9 mouse cellular contexts compared by ENCODE assay signal in genomic region chr2:32549764-32550163, GRCm38 (mm10). TPM values are rescaled to one million over a fixed set of nuclear protein-coding genes. Genes with fewer than 3 reads are reported as not detected.
DNase-seq lines count a peak whose midpoint lies in the region; ATAC-seq lines count a peak whose summit lies in the region.
"Had no signal": no experiment of that assay in that cellular context is flagged by ENCODE, and none has a peak within 500 bp of the region (broad histone marks: within the 10 kb centered on the region; RNA-seq: fewer than 3 reads in every experiment).

No protein-coding gene starts in this region.

- peak; percentile 55 for DNase-seq in kidney, postnatal 10 days
- no peak for DNase-seq in kidney, adult 9 months
- DNase-seq in embryonic facial prominence, embryonic 10.5 days (ENCODE audit: low spot score), result peak; percentile 56
- peak; percentile 40 to 77 for DNase-seq in lung, postnatal 4 days
- no peak for DNase-seq in thymus, postnatal 14 days
- no peak for DNase-seq in embryo, embryonic 10.5 days (ENCODE audit: low spot score)
- DNase-seq: left cerebral cortex, postnatal 4 days had no signal

- peaks cover 46% of the 10 kb centered on the region for H3K4me1 ChIP-seq in embryonic facial prominence, embryonic 10.5 days
- H3K4me1 ChIP-seq in heart, embryonic 15.5 days (replicated peaks), result peaks cover 38% of the 10 kb centered on the region

- peak; percentile 61; the same call in 1 of the 2 replicates for ATAC-seq in heart, embryonic 15.5 days (replicated peaks; ENCODE audit: insufficient number of reproducible peaks, insufficient read depth, low FRiP score, low read depth)
- ATAC-seq in erythroblast, adult 5-6 weeks (replicated peaks; ENCODE audit: low FRiP score, poor library complexity, severe bottlenecking), result no peak

- no peak overlapping the region for H3K4me3 ChIP-seq in embryonic facial prominence, embryonic 10.5 days
- H3K4me3 ChIP-seq in heart, embryonic 15.5 days, result no peak overlapping the region

- no peak overlapping the region for H3K9ac ChIP-seq in heart, embryonic 15.5 days

- H3K9me3 ChIP-seq in embryonic facial prominence, embryonic 10.5 days, result no peaks in the 10 kb centered on the region
- H3K9me3 ChIP-seq in heart, embryonic 15.5 days (replicated peaks), result no peaks in the 10 kb centered on the region

- H3K36me3 ChIP-seq in embryonic facial prominence, embryonic 10.5 days (replicated peaks), result peaks cover 66% of the 10 kb centered on the region
- H3K36me3 ChIP-seq in heart, embryonic 15.5 days, result no peaks in the 10 kb centered on the region

- no peaks in the 10 kb centered on the region for H3K27me3 ChIP-seq in embryonic facial prominence, embryonic 10.5 days (replicated peaks; ENCODE audit: low read depth, poor library complexity, severe bottlenecking)
- H3K27me3 ChIP-seq in heart, embryonic 15.5 days, result no peaks in the 10 kb centered on the region

- WGBS in embryonic facial prominence, embryonic 10.5 days, result 43% methylated on average over 6 of the region's 6 CpGs
- 39% methylated on average over 6 of the region's 6 CpGs for WGBS in heart, embryonic 15.5 days

- H3K4me2 ChIP-seq in heart, embryonic 15.5 days, result no peak overlapping the region

- H3K27ac ChIP-seq in embryonic facial prominence, embryonic 10.5 days (replicated peaks), result peak overlapping the region; percentile 71
- no peak overlapping the region for H3K27ac ChIP-seq in heart, embryonic 15.5 days

RNA-seq across cellular contexts. Expression of gene Fam102a, which starts 14.6 kb away (rescaled TPM):
- polyA plus RNA-seq in embryonic facial prominence, embryonic 10.5 days (2016; fragmentation: Nextera tagmentation; extraction: Ambion mirVana), result 11.8 and 12.3 TPM in 2 replicates
- 4.8 and 8.6 TPM in 2 replicates for polyA plus RNA-seq in heart, embryonic 15.5 days (2015; fragmentation: Nextera tagmentation; extraction: Ambion mirVana)
- 1.2 and 2.7 TPM in 2 replicates for total RNA-seq in erythroblast, adult 5-6 weeks (2015; ENCODE audit: low replicate concordance)
- total RNA-seq in erythroblast, adult 5-6 weeks (2017; ENCODE audit: low replicate concordance), result 0.28 and 6.5 TPM in 2 replicates

RNA-seq across cellular contexts. Expression of gene Dpm2, which starts 20.9 kb away (rescaled TPM):
- 109 and 111 TPM in 2 replicates for polyA plus RNA-seq in embryonic facial prominence, embryonic 10.5 days (2016; fragmentation: Nextera tagmentation; extraction: Ambion mirVana)
- polyA plus RNA-seq in heart, embryonic 15.5 days (2015; fragmentation: Nextera tagmentation; extraction: Ambion mirVana), result 62.0 and 71.0 TPM in 2 replicates
- 26.9 and 41.0 TPM in 2 replicates for total RNA-seq in erythroblast, adult 5-6 weeks (2015; ENCODE audit: low replicate concordance)
- total RNA-seq in erythroblast, adult 5-6 weeks (2017; ENCODE audit: low replicate concordance), result 8.6 and 18.2 TPM in 2 replicates

RNA-seq across cellular contexts. Expression of gene Pip5kl1, which starts 24.8 kb away (rescaled TPM):
- polyA plus RNA-seq in embryonic facial prominence, embryonic 10.5 days (2016; fragmentation: Nextera tagmentation; extraction: Ambion mirVana), result 2.0 and 2.1 TPM in 2 replicates
- polyA plus RNA-seq in heart, embryonic 15.5 days (2015; fragmentation: Nextera tagmentation; extraction: Ambion mirVana), result 0.23 TPM in 1 of 2 replicates, not detected in the other
- total RNA-seq in erythroblast, adult 5-6 weeks (2015; ENCODE audit: low replicate concordance), result not detected in 2 replicates
- 1.9 TPM in 1 of 2 replicates, not detected in the other for total RNA-seq in erythroblast, adult 5-6 weeks (2017; ENCODE audit: low replicate concordance)

RNA-seq across cellular contexts. Expression of gene 9430097D07Rik, which starts 25.7 kb away (rescaled TPM):
- 0.11 TPM in 2 replicates for polyA plus RNA-seq in embryonic facial prominence, embryonic 10.5 days (2016; fragmentation: Nextera tagmentation; extraction: Ambion mirVana)
- polyA plus RNA-seq in heart, embryonic 15.5 days (2015; fragmentation: Nextera tagmentation; extraction: Ambion mirVana), result 0.08 TPM in 1 of 2 replicates, not detected in the other
- not detected in 2 replicates for total RNA-seq in erythroblast, adult 5-6 weeks (2015; ENCODE audit: low replicate concordance)
- not detected in 2 replicates for total RNA-seq in erythroblast, adult 5-6 weeks (2017; ENCODE audit: low replicate concordance)

RNA-seq across cellular contexts. Expression of gene St6galnac4, which starts 37.1 kb away (rescaled TPM):
- 25.1 and 26.4 TPM in 2 replicates for polyA plus RNA-seq in embryonic facial prominence, embryonic 10.5 days (2016; fragmentation: Nextera tagmentation; extraction: Ambion mirVana)
- polyA plus RNA-seq in heart, embryonic 15.5 days (2015; fragmentation: Nextera tagmentation; extraction: Ambion mirVana), result 33.5 and 38.7 TPM in 2 replicates
- 8.8 and 9.4 TPM in 2 replicates for total RNA-seq in erythroblast, adult 5-6 weeks (2015; ENCODE audit: low replicate concordance)
- 3.8 and 4.9 TPM in 2 replicates for total RNA-seq in erythroblast, adult 5-6 weeks (2017; ENCODE audit: low replicate concordance)

Comparison
In these comparisons a context has a peak if more than half of its experiments do, and no peak if none do; other contexts are left out.
1. DNase-seq: peak in kidney, postnatal 10 days (single experiment), embryonic facial prominence, embryonic 10.5 days (single experiment) and lung, postnatal 4 days (2 of 2); none in kidney, adult 9 months (single experiment), thymus, postnatal 14 days (single experiment) and embryo, embryonic 10.5 days (single experiment).